Mouse (Mus musculus) MEL-GATA-1-ER (cell line): ENCODE data around the gene Fam126a.

Source experiments
- DNase-seq: peaks from one replicate; pipeline ENCODE4 v3.0.0-alpha.2; 2012; ENCODE audit warnings: low read depth; ENCODE audit errors: extremely low read depth

The Fam126a gene

DNA sequence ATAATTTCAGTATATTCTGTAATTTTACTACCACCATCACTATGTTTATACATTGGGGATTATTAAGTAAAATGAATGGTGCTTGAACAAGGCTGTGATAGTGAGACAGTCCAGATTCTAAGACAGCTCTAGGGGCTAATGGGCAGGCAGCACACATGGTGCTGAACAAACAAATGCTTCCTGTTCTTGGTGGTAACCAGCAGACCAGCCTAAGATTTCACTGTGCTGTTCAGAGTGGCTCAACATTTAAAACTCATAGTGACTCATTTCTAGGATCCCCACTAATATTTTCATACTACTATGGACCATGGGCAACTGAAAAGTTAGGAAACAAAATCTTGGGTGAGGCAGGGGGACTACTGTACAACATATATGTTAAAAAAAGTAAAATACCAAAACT is 10.1 kb upstream of the Fam126a start:
- DNase-seq = no peak

DNA sequence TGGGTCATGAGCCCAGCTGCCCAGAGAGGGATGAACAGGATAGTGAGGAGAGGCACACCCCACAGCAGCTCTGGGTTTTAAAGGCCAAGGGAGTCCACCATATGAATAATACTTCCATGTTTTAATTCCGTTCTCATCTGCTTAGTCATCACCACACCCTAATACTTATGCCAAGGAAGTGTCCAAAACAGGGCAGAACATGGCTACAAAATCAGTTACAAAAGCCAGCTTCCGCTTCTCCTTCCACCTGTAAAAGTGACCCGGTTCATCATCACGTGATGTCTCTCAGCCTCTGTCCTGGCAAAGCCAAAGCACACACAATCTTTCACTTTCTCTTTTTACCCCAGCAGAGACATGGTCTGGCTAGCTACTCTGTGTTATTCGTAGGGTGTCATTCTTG is 8.9 kb upstream of the Fam126a start:
- DNase-seq = no peak

- DNase-seq = peak; percentile 79
These were observed 8.3 kb upstream of the Fam126a start for GRCm38 (mm10) chr5:24038819-24039218.

- no peak for DNase-seq
These were observed 7.7 kb upstream of the Fam126a start for GRCm38 (mm10) chr5:24038190-24038589.

DNA sequence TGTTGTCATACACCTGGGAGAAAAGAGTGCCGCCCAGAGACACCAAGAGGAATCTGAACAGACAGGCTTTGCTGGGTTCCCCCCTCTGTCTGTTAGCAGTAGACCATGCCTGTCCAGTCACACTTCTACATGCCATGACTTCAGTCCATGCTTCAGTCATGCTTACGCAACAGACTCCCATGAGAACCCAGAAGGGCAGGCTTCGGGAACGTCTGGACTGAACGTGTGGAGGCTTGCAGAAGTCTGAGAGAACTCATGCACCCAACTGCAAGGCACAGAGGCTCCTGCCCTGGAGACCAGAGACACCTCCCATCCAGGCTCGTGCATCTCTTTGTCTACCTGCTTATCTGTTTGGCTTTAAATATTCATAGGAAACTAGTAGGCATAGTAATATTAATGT is 6.2 kb upstream of the Fam126a start:
- no peak for DNase-seq

- DNase-seq = no peak
These were observed 4.5 kb upstream of the Fam126a start for GRCm38 (mm10) chr5:24034970-24035369.

GRCm38 (mm10) chr5:24034091-24034490 is 3.6 kb upstream of the Fam126a start:
- DNase-seq = no peak

DNA sequence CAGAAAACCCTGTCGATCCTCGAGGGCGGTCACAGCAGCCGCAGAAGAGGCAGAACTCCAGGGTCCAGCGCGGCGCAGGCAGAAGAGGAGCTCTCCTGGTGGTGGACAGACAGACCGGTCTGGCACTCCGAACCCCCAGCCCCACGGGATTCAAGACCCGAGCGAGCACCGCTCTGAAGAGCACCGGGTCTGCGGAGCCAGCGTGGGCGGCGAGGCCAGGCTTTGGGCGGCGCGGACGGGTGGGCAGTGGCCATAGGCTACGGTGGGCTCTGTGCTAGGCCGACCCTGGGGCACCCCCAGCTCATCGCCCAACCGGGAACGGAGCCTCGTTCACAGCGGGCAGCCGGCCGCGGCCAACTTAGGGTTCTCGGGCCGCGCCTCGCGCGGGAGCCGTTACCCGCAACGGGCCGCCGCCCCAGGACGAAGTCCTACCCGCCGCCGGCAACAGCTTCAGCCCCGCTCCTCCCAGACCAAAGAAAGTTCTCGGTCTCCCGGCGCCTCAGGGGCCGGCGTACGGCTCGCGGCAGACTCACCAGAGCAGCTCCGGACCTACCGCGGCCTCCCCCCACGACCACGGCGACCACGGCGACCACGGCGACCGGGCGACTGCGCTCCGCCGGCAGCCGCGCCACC is 428 bp downstream of the Fam126a start:
- DNase-seq = no peak

DNA sequence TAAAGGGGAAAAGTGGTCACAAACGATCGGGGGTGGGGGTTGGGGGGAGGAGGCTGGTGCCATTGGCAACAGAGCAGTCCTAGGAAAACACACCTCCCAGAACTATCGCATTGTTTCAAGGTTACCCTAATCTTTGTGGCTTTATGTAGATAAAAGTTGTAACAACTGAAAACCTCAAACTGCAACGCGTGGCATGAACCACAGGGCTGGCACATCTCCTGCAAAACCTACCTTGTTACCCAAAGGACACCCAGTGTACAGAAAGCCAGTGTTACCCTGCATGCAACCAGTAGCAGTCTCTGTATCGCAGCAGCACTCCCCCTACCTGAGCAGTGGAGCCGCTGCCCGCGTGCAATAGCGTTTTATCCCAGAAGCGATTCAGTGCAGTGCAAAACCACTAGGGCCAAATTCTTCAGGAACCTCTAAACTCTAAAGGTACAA is 1.1 kb downstream of the Fam126a start:
- DNase-seq = peak; percentile 65

GRCm38 (mm10) chr5:24024957-24025356 is 5.5 kb downstream of the Fam126a start:
- DNase-seq = no peak

GRCm38 (mm10) chr5:24023226-24023625 is 7.3 kb downstream of the Fam126a start:
- DNase-seq = no peak

DNA sequence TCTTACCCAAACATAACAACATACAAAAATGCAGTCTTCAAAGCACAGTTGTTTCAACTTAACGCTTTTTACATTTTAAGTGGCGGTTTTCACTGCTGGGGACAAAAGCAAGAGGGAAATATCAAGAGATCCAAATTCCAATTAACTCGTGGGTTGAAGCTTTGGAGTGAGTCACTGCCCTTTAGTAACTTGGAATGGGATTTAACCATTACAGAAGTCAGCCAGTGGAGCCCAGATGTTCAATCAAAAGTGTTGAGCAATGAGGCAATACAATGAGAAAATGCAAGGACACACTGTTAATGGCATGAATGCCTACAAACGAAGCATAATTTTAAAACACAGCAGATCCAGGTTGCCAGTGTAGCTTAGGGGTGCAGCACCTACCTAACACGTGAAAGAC is 8.8 kb downstream of the Fam126a start:
- no peak for DNase-seq

GRCm38 (mm10) chr5:24020380-24020779 is 10.1 kb downstream of the Fam126a start:
- no peak for DNase-seq

- no peak for DNase-seq
These were observed 10.9 kb downstream of the Fam126a start for GRCm38 (mm10) chr5:24019341-24020185.

GRCm38 (mm10) chr5:24018621-24019261 is 11.7 kb downstream of the Fam126a start:
- DNase-seq = no peak

GRCm38 (mm10) chr5:24016912-24017311 is 13.6 kb downstream of the Fam126a start:
- no peak for DNase-seq

DNA sequence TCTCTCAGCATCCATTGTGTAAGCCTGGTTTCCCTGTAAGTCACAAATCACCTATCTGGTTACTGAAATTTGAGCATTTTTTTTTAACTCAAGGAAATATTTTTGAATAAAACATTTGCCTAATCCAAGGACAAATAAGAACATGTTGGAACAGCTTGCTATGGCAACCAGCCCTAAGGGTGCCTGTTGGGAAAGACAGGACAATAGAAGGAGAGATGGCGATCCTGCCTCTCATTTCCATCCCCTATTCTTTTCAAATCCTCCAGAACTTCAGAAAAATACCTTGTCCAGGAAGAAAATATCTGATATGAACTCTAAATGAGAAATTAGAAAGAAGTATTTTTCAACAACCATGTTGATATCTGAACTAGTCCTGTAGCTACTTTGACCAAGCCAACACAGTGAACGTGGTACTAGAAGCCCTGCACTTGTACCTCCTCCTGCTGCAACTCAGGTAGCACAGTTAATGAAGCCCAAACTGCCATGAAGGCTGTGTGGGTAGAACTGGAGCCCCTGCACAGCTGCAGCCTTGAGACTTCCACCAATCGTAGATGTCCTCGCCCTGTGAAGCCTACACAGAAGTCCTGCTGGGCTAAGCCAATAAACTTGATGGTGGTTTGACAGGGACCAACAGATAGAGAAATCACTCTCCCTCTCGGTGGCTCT is 17.0 kb downstream of the Fam126a start:
- no peak for DNase-seq

- no peak for DNase-seq
These were observed 31.3 kb downstream of the Fam126a start for GRCm38 (mm10) chr5:23999083-23999671.

DNA sequence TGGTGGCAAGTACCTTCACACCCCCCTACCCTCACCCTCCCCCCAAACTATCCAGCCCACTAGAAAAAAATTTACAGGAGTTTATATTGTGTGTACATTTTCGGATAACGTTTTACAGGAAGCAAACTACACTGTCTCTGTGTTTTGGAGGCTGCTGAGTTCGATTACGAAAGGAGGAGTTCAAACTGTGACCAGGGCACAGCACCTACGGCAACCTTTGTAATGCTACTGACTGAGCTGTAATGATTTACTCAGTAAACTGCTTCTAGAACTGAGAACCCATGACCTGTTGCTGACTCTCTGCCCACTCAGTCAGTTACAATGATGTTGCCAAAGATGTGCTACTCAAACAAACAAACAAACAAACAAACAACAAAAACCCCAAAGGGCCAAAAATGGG is 34.5 kb downstream of the Fam126a start:
- DNase-seq = no peak

GRCm38 (mm10) chr5:23994929-23995328 is 35.6 kb downstream of the Fam126a start:
- DNase-seq = no peak

DNA sequence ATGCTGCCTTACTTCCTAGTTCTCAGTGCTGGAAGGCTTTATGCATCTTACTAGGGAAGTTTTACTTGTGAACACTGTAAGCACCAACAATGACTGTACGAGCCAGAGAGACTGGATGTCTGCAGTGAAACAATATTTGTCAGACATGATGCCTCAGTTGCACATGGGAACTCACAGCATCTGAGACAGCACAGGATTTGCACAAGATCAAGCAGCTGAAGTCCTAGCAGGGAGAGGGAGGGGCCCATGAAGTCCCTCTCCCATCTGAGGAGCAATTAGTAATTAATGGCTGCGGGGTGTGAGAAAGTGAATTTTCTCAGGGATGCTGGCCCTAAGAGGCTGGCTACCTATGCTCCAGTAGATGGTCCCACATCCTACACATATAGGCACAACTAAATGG is 36.3 kb downstream of the Fam126a start:
- no peak for DNase-seq

- DNase-seq = no peak
These were observed 37.0 kb downstream of the Fam126a start for GRCm38 (mm10) chr5:23993553-23993894.
